Mouse (Mus musculus) kidney, adult 2 months (tissue): ENCODE data around the gene Cecr2. TPM values are rescaled to one million over a fixed set of nuclear protein-coding genes. Genes with fewer than 3 reads are reported as not detected.

Source experiments
- DNase-seq: peaks from one replicate; pipeline ENCODE4 v3.0.0; 2021
- H3K27ac ChIP-seq: fragments of 200-500 bp; 2 replicates; pipeline ENCODE4 v1.5.1; 2012; ENCODE audit warnings: low read depth, low read length, control low read depth, inconsistent platforms; ENCODE audit not compliant: insufficient read depth
- H3K27me3 ChIP-seq: fragments of 200-500 bp; replicated peaks from 2 replicates; pipeline ENCODE4 v1.6.1; 2012; ENCODE audit warnings: mild to moderate bottlenecking, moderate library complexity, low read length, inconsistent platforms; ENCODE audit not compliant: control insufficient read depth, insufficient read depth
- H3K36me3 ChIP-seq: fragments of 200-500 bp; 2 replicates; pipeline ENCODE4 v1.6.1; 2012; ENCODE audit warnings: mild to moderate bottlenecking, moderate library complexity, low read length, inconsistent platforms; ENCODE audit not compliant: control insufficient read depth, insufficient read depth
- H3K4me1 ChIP-seq: fragments of 200-500 bp; 2 replicates; pipeline ENCODE4 v1.6.1; 2011; ENCODE audit warnings: low read length; ENCODE audit not compliant: control insufficient read depth, insufficient read depth
- H3K4me3 ChIP-seq: fragments of 200-500 bp; 2 replicates; pipeline ENCODE4 v1.5.1; 2011; ENCODE audit warnings: mild to moderate bottlenecking, low read depth, low read length, control low read depth; ENCODE audit not compliant: insufficient read depth
- CTCF ChIP-seq: fragments of 200-500 bp; conservative IDR thresholded peaks from 2 replicates; pipeline ENCODE4 v1.5.1; 2011; ENCODE audit warnings: low read depth, mild to moderate bottlenecking, control low read depth, low read length, moderate library complexity, mixed read lengths; ENCODE audit not compliant: insufficient read depth, insufficient read length
- POLR2A ChIP-seq: fragments of 200-500 bp; IDR thresholded peaks from one replicate; pipeline ENCODE4 v1.6.1; 2011; ENCODE audit warnings: low read depth, low read length, control low read depth
- WGBS: fragments of 180-500 bp; shearing (Covaris S2); methylation state at CpG from one replicate; pipeline ENCODE4 v1.1.7; 2018; 5-methylcytosine and 5-hydroxymethylcytosine counted together
- polyA plus RNA-seq: library from polyadenylated mRNA; depleted of rRNA; stranded (reverse); fragments of >200 nt; gene quantifications from 2 replicates; pipeline ENCODE4 v1.2.3, GENCODE M21; 2012

Cecr2 gene
- polyA plus RNA-seq, 1 experiment: 4.4 TPM

GRCm38 (mm10) chr6:120736011-120736410, 69.8 kb downstream of the Cecr2 start:
- H3K27ac ChIP-seq: no peak overlapping the region
- no peaks in the 10 kb centered on the region for H3K27me3 ChIP-seq
- 87% methylated on average over 3 of the region's 3 CpGs for WGBS
- H3K4me1 ChIP-seq: no peaks in the 10 kb centered on the region
- TF ChIP-seq CTCF (no peak), POLR2A (no peak)
- no peaks in the 10 kb centered on the region for H3K36me3 ChIP-seq
- DNase-seq: no peak
- H3K4me3 ChIP-seq: no peak overlapping the region

GRCm38 (mm10) chr6:120736566-120736965, 70.4 kb downstream of the Cecr2 start:
- DNase-seq: peak; percentile 71
- 43% methylated on average over 3 of the region's 3 CpGs for WGBS
- no peak overlapping the region for H3K4me3 ChIP-seq

GRCm38 (mm10) chr6:120743130-120743529, 77.0 kb downstream of the Cecr2 start:
- H3K4me3 ChIP-seq: no peak overlapping the region
- no peak overlapping the region for H3K27ac ChIP-seq
- peaks cover 21% of the 10 kb centered on the region for H3K4me1 ChIP-seq
- H3K27me3 ChIP-seq: no peaks in the 10 kb centered on the region
- WGBS: 83% methylated on average over 2 of the region's 2 CpGs
- no peaks in the 10 kb centered on the region for H3K36me3 ChIP-seq
- no peak for TF ChIP-seq POLR2A
- no peak for TF ChIP-seq CTCF
- DNase-seq: no peak

More at GRCm38 (mm10) chr6:120736566-120736965, 70.4 kb downstream of the Cecr2 start:
- H3K4me1 ChIP-seq: no peaks in the 10 kb centered on the region
- no peaks in the 10 kb centered on the region for H3K27me3 ChIP-seq
- TF ChIP-seq POLR2A: no peak
- TF ChIP-seq CTCF: 0 out of 2 replicates have a peak, but pooled peaks have one; percentile 28
- no peaks in the 10 kb centered on the region for H3K36me3 ChIP-seq
- no peak overlapping the region for H3K27ac ChIP-seq

- Histone ChIP-seq H3K27ac (peak overlapping the region; percentile 63), H3K4me1 (peaks cover 24% of the 10 kb centered on the region), H3K27me3 (no peaks in the 10 kb centered on the region), H3K4me3 (no peak overlapping the region), H3K36me3 (no peaks in the 10 kb centered on the region)
- peak; percentile 68 for DNase-seq
- 70% methylated on average over 7 of the region's 7 CpGs for WGBS
- TF ChIP-seq CTCF (no peak), POLR2A (no peak)
Measured at GRCm38 (mm10) chr6:120744266-120744665, 78.1 kb downstream of the Cecr2 start.

- 49% methylated on average over 2 of the region's 2 CpGs for WGBS
- Histone ChIP-seq H3K4me3 (no peak overlapping the region), H3K4me1 (peaks cover 35% of the 10 kb centered on the region), H3K27me3 (no peaks in the 10 kb centered on the region), H3K36me3 (no peaks in the 10 kb centered on the region), H3K27ac (peak overlapping the region; percentile 90)
- no peak for TF ChIP-seq POLR2A
- no peak for TF ChIP-seq CTCF
- peak; percentile 72 for DNase-seq
Measured at GRCm38 (mm10) chr6:120746416-120746815, 80.2 kb downstream of the Cecr2 start.

- no peak for DNase-seq
- no peak for TF ChIP-seq POLR2A
- TF ChIP-seq CTCF: no peak
- Histone ChIP-seq H3K27ac (no peak overlapping the region), H3K27me3 (no peaks in the 10 kb centered on the region), H3K36me3 (no peaks in the 10 kb centered on the region; the same call in none of the 2 replicates), H3K4me3 (no peak overlapping the region), H3K4me1 (no peaks in the 10 kb centered on the region)
- 90% methylated on average over 2 of the region's 2 CpGs for WGBS
Measured at GRCm38 (mm10) chr6:120761151-120761550, 95.0 kb downstream of the Cecr2 start.

GRCm38 (mm10) chr6:120769972-120770371, 103.8 kb downstream of the Cecr2 start:
- DNase-seq: no peak
- no peak overlapping the region for H3K27ac ChIP-seq
- no peaks in the 10 kb centered on the region for H3K27me3 ChIP-seq
- WGBS: 93% methylated on average over 1 of the region's 1 CpGs
- no peaks in the 10 kb centered on the region for H3K36me3 ChIP-seq
- TF ChIP-seq POLR2A (no peak), CTCF (no peak)
- H3K4me3 ChIP-seq: no peak overlapping the region
- H3K4me1 ChIP-seq: no peaks in the 10 kb centered on the region
